Mouse (Mus musculus) erythroblast, embryonic 14.5 days (primary cell): ENCODE measurements around the gene Filip1l. TPM values are rescaled to one million over a fixed set of nuclear protein-coding genes. Genes with fewer than 3 reads are reported as not detected.

ENCODE experiments used
- H3K27me3 ChIP-seq: 2 replicates; pipeline ENCODE4 v1.6.1; 2012; ENCODE audit warnings: inconsistent platforms; ENCODE audit not compliant: control insufficient read depth
- H3K36me3 ChIP-seq: 2 replicates; pipeline ENCODE4 v1.6.1; 2012; ENCODE audit warnings: mild to moderate bottlenecking, inconsistent platforms; ENCODE audit not compliant: control insufficient read depth
- H3K4me1 ChIP-seq: 2 replicates; pipeline ENCODE4 v1.6.1; 2012; ENCODE audit warnings: inconsistent platforms; ENCODE audit not compliant: control insufficient read depth
- H3K4me3 ChIP-seq: replicated peaks from 2 replicates; pipeline ENCODE3; 2012; ENCODE audit warnings: moderate library complexity, mild to moderate bottlenecking, inconsistent platforms
- H3K9me3 ChIP-seq: 2 replicates; pipeline ENCODE4 v1.6.1; 2012; ENCODE audit warnings: low read length, inconsistent platforms, mixed read lengths; ENCODE audit not compliant: control insufficient read depth
- GATA1 ChIP-seq: IDR thresholded peaks from 2 replicates; pipeline ENCODE4 v1.6.1; 2012; ENCODE audit warnings: low read length, inconsistent platforms, mixed read lengths
- TAL1 ChIP-seq: IDR thresholded peaks from 3 replicates; pipeline ENCODE4 v1.6.1; 2012; ENCODE audit warnings: low read length, inconsistent platforms, mixed read lengths
- polyA plus RNA-seq: library from polyadenylated mRNA; stranded (reverse); fragments of >175 nt; gene quantifications from 2 replicates; pipeline ENCODE4 v1.2.3, GENCODE M21; 2012

Gene Filip1l
- polyA plus RNA-seq, 1 experiment, result not detected

- Histone ChIP-seq H3K36me3 (no peaks in the 10 kb centered on the region), H3K27me3 (no peaks in the 10 kb centered on the region), H3K4me1 (no peaks in the 10 kb centered on the region), H3K9me3 (no peaks in the 10 kb centered on the region), H3K4me3 (no peak overlapping the region)
- TF ChIP-seq TAL1, result no peak
- no peak for TF ChIP-seq GATA1
Measured at GRCm38 (mm10) chr16:57482264-57482663, 129.4 kb downstream of the Filip1l start.

GRCm38 (mm10) chr16:57482911-57483310 lies 130.0 kb downstream of the Filip1l start:
- Histone ChIP-seq H3K27me3 (no peaks in the 10 kb centered on the region), H3K36me3 (no peaks in the 10 kb centered on the region), H3K9me3 (no peaks in the 10 kb centered on the region), H3K4me3 (no peak overlapping the region), H3K4me1 (no peaks in the 10 kb centered on the region)
- TF ChIP-seq TAL1 (no peak), GATA1 (no peak)

GRCm38 (mm10) chr16:57483503-57483902 lies 130.6 kb downstream of the Filip1l start:
- H3K4me3 ChIP-seq, result no peak overlapping the region

GRCm38 (mm10) chr16:57484043-57484795 lies 131.3 kb downstream of the Filip1l start:
- no peaks in the 10 kb centered on the region for H3K9me3 ChIP-seq
- no peak overlapping the region for H3K4me3 ChIP-seq
- TF ChIP-seq TAL1 (no peak), GATA1 (no peak)
- H3K27me3 ChIP-seq, result no peaks in the 10 kb centered on the region
- no peaks in the 10 kb centered on the region for H3K36me3 ChIP-seq
- H3K4me1 ChIP-seq, result no peaks in the 10 kb centered on the region

More at GRCm38 (mm10) chr16:57483503-57483902, 130.6 kb downstream of the Filip1l start:
- Histone ChIP-seq H3K9me3 (no peaks in the 10 kb centered on the region), H3K36me3 (no peaks in the 10 kb centered on the region), H3K4me1 (no peaks in the 10 kb centered on the region), H3K27me3 (no peaks in the 10 kb centered on the region)
- no peak for TF ChIP-seq GATA1
- TF ChIP-seq TAL1, result no peak

- H3K4me3 ChIP-seq, result no peak overlapping the region
- no peaks in the 10 kb centered on the region for H3K9me3 ChIP-seq
- no peaks in the 10 kb centered on the region for H3K4me1 ChIP-seq
- H3K27me3 ChIP-seq, result no peaks in the 10 kb centered on the region
- H3K36me3 ChIP-seq, result no peaks in the 10 kb centered on the region
- TF ChIP-seq GATA1 (no peak), TAL1 (no peak)
Measured at GRCm38 (mm10) chr16:57485265-57485664, 132.4 kb downstream of the Filip1l start.

GRCm38 (mm10) chr16:57486266-57486665 lies 133.4 kb downstream of the Filip1l start:
- TF ChIP-seq GATA1 (no peak), TAL1 (no peak)
- no peaks in the 10 kb centered on the region for H3K27me3 ChIP-seq
- no peak overlapping the region for H3K4me3 ChIP-seq
- H3K4me1 ChIP-seq, result no peaks in the 10 kb centered on the region
- H3K9me3 ChIP-seq, result no peaks in the 10 kb centered on the region
- H3K36me3 ChIP-seq, result no peaks in the 10 kb centered on the region

GRCm38 (mm10) chr16:57488661-57489060 lies 135.8 kb downstream of the Filip1l start:
- TF ChIP-seq TAL1 (no peak), GATA1 (no peak)
- Histone ChIP-seq H3K4me1 (no peaks in the 10 kb centered on the region), H3K36me3 (no peaks in the 10 kb centered on the region), H3K4me3 (no peak overlapping the region), H3K9me3 (no peaks in the 10 kb centered on the region), H3K27me3 (no peaks in the 10 kb centered on the region)

GRCm38 (mm10) chr16:57490691-57491090 lies 137.8 kb downstream of the Filip1l start:
- Histone ChIP-seq H3K36me3 (no peaks in the 10 kb centered on the region), H3K9me3 (no peaks in the 10 kb centered on the region)
- no peak for TF ChIP-seq TAL1
- TF ChIP-seq GATA1, result no peak

GRCm38 (mm10) chr16:57491853-57492252 lies 139.0 kb downstream of the Filip1l start:
- H3K9me3 ChIP-seq, result no peaks in the 10 kb centered on the region
- no peaks in the 10 kb centered on the region for H3K27me3 ChIP-seq
- no peaks in the 10 kb centered on the region for H3K4me1 ChIP-seq
- no peaks in the 10 kb centered on the region for H3K36me3 ChIP-seq
- TF ChIP-seq GATA1 (no peak), TAL1 (no peak)
- H3K4me3 ChIP-seq, result no peak overlapping the region

More at GRCm38 (mm10) chr16:57490691-57491090, 137.8 kb downstream of the Filip1l start:
- no peaks in the 10 kb centered on the region for H3K4me1 ChIP-seq
- H3K4me3 ChIP-seq, result no peak overlapping the region
- H3K27me3 ChIP-seq, result no peaks in the 10 kb centered on the region
